Mouse (Mus musculus) layer of hippocampus, adult 8-10 months (tissue): ENCODE measurements around the gene Arrdc5. TPM values are rescaled to one million over a fixed set of nuclear protein-coding genes. Genes with fewer than 3 reads are reported as not detected.
A peak's percentile ranks its signal among the peaks of the same experiment; 100 is the strongest.

Experiments
- DNase-seq, 2 experiments: peaks; one replicate each; pipeline ENCODE4 v3.0.0; 2022; ENCODE audit warnings: low spot score in 2 of 2
- total RNA-seq, 4 experiments: library from RNA; stranded (reverse); gene quantifications; 2 replicates each; pipeline ENCODE4 v1.2.4; 2022

The Arrdc5 gene
- total RNA-seq, 4 experiments from 2014 or later = not detected

- DNase-seq = peak in 1 of 2 experiments; percentile 50
Measured at GRCm38 (mm10) chr17:56257181-56257894, 42.7 kb downstream of the Arrdc5 start.

DNA sequence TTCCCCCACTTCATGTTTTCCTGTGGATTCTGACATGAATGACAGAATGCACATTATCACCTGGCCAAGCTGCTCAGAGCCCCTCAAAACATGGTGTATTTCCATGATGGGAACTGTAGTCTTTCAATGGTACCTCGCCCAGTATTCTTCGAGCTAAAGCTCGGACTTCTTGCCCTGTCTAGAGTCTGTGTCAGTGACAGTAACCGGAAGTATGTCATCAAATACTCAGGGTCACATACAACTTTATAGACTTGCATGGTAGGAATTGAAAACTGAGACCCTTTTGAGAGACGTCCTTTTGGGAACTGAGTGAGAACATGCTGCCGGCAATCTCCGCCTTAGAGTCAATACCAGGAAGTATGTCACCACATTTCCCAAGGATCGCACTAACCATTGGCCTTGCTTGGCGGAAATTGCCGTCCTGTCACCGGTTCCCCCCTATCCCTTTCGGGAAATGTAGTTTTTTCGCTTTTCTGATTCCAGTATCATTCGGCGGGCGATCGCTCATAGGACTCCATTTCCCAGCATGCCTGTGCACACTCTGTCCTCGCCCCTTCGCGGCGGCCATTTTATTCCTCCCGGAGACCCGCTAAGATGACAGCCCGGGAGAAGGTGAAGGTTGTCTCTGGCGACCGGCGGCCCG, 43.7 kb downstream of the Arrdc5 start, which contains the start of gene Fem1a:
TSS of gene Fem1a (plus strand) at position 572 of the 643 bp plus-strand sequence.
- DNase-seq = peak; percentile 97

DNA sequence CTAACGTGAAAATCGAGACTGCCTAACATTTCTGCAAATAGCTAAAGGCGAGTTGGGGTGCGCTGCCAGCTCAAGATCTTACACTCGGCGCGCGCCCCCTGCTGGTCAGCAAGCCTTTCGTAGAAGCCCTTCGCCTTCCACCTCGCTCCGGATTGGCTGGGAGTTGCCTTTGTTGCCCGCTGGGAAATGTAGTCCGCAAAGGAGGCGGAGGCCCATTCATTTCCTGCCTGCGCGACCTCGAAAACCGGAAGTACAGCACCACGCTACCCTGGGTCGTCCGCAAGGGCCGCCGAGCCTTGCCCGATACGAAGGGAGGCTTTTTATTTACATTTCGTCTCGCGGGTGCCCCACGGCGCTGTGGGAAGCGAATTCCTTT, 44.2 kb downstream of the Arrdc5 start:
- DNase-seq = peak; percentile 98 to 99

DNA sequence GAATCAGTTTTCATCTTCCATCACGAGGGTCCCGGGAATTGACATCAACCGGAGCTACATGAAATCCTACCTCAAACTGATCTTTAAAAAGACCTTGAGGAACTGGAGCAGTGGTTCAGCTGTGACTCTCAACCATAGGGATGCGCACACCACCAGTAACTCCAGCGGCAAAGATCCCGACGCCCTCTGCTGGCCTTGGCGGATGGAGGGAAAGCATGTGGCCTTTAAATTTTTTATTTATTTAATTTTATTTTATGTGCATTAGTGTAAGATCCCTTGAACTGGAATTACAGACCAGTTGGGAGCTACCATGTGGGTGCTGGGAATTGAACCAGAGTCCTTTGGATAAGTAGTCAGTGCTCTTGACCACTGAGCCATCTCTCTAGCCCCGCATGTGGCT, 44.7 kb downstream of the Arrdc5 start:
- peak; percentile 68 to 72 for DNase-seq

- DNase-seq = no peak
Measured at GRCm38 (mm10) chr17:56254695-56255094, 45.4 kb downstream of the Arrdc5 start.

- peak; percentile 71 to 80 for DNase-seq
Measured at GRCm38 (mm10) chr17:56251136-56251829, 48.8 kb downstream of the Arrdc5 start.

DNA sequence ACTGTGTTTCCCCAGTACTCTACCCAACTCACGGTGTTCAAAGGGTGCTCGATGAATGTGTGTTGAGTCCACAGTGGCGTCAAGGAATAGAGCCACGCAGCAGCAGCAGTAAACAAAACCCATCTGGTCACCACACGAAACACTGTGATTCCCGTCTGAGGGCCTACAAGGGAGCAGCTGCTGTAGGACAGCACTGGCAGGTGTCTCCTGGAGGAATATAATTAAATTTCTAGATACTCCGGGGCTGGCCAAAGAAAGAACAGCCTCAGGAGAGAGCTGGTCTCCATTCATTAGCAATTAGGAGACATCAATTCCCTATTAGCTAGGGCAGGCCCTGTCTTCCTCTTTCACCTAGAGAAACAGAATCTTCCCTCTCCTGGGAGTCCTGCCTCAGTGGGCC, 54.5 kb downstream of the Arrdc5 start:
- DNase-seq = no peak

Other genes with a start within 250 kb of the Arrdc5 start
- gene Ubxn6, start 225.3 kb downstream of the Arrdc5 start, total RNA-seq = 10 to 100 TPM; 76.5 to 96.6 (median 88.0) TPM
- 100 to 1,000 TPM; 112 to 127 (median 115) TPM for gene Hdgfl2, start 220.7 kb downstream of the Arrdc5 start, total RNA-seq
- gene Plin4, start 190.5 kb downstream of the Arrdc5 start, total RNA-seq = 10 to 100 TPM in 2 of 4 experiments, 1 to 10 TPM in 2; 7.7 to 20.5 (median 12.2) TPM
- under 1 TPM; 0.53 to 0.80 (median 0.66) TPM for gene Plin5, start 182.7 kb downstream of the Arrdc5 start, total RNA-seq
- gene Lrg1, start 178.3 kb downstream of the Arrdc5 start, total RNA-seq = 1 to 10 TPM in 1 of 4 experiments, under 1 TPM in 3; 0.55 to 1.1 (median 0.74) TPM
- gene Sema6b, start 159.9 kb downstream of the Arrdc5 start, total RNA-seq = 100 to 1,000 TPM; 116 to 118 (median 117) TPM
- 1 to 10 TPM; 5.3 to 6.4 (median 5.9) TPM for gene Tnfaip8l1, start 137.8 kb downstream of the Arrdc5 start, total RNA-seq
- 10 to 100 TPM; 34.7 to 42.6 (median 40.1) TPM for gene Mydgf, start 116.4 kb downstream of the Arrdc5 start, total RNA-seq
- 10 to 100 TPM; 54.5 to 65.5 (median 60.5) TPM for gene Dpp9, start 81.4 kb downstream of the Arrdc5 start, total RNA-seq
- 10 to 100 TPM; 32.7 to 36.0 (median 35.1) TPM for gene Fem1a, start 43.5 kb downstream of the Arrdc5 start, total RNA-seq
- gene Ticam1, start 23.5 kb downstream of the Arrdc5 start, total RNA-seq = 1 to 10 TPM; 6.8 to 8.8 (median 7.8) TPM
- 10 to 100 TPM; 13.2 to 22.6 (median 19.6) TPM for gene Plin3, start 7.4 kb downstream of the Arrdc5 start, total RNA-seq
- gene Uhrf1, start 3.0 kb upstream of the Arrdc5 start, total RNA-seq = 1 to 10 TPM in 3 of 4 experiments, under 1 TPM in 1; 0.77 to 2.5 (median 1.6) TPM
- gene Kdm4b, start 25.8 kb upstream of the Arrdc5 start, total RNA-seq = 10 to 100 TPM; 66.8 to 85.2 (median 76.9) TPM
- 100 to 1,000 TPM; 605 to 694 (median 657) TPM for gene Ptprs, start 176.2 kb upstream of the Arrdc5 start, total RNA-seq
- gene Znrf4, start 212.1 kb upstream of the Arrdc5 start, total RNA-seq = not detected